Mouse (Mus musculus): ENCODE results near the gene Trim60. TPM values are rescaled to one million over a fixed set of nuclear protein-coding genes. Genes with fewer than 3 reads are reported as not detected.

Gene Trim60
- polyA plus RNA-seq, 1 experiment = not detected

- TF ChIP-seq POLR2A (IDR thresholded peaks at IDR 0.05; ENCODE audit: extremely low read depth, insufficient read depth, low read length) (no peak), CTCF (IDR thresholded peaks at IDR 0.05; ENCODE audit: extremely low read depth, insufficient read depth, low read length) (no peak)
- Histone ChIP-seq H3K4me3 (ENCODE audit: insufficient read depth, low read length) (no peak overlapping the region), H3K27ac (ENCODE audit: insufficient read depth, low read length) (no peak overlapping the region), H3K4me1 (ENCODE audit: control insufficient read depth, insufficient read depth, low read length) (no peaks in the 10 kb centered on the region)
These were observed 19.5 kb downstream of the Trim60 start for GRCm38 (mm10) chr8:64998806-64999365.

- no peak for TF ChIP-seq CTCF (IDR thresholded peaks at IDR 0.05; ENCODE audit: extremely low read depth, insufficient read depth, low read length)
- TF ChIP-seq POLR2A (IDR thresholded peaks at IDR 0.05; ENCODE audit: extremely low read depth, insufficient read depth, low read length) = no peak
- no peak within 1 kb of the TSS for H3K27ac ChIP-seq (ENCODE audit: insufficient read depth, low read length)
- H3K4me3 ChIP-seq (ENCODE audit: insufficient read depth, low read length) = no peak within 1 kb of the TSS
- no peaks in the 10 kb centered on the region for H3K4me1 ChIP-seq (ENCODE audit: control insufficient read depth, insufficient read depth, low read length)
These were observed 30.7 kb downstream of the Trim60 start, which contains the start of gene Trim75 for GRCm38 (mm10) chr8:64987731-64988130. Gene Trim75 (minus strand): TSS chr8:64987831.

DNA sequence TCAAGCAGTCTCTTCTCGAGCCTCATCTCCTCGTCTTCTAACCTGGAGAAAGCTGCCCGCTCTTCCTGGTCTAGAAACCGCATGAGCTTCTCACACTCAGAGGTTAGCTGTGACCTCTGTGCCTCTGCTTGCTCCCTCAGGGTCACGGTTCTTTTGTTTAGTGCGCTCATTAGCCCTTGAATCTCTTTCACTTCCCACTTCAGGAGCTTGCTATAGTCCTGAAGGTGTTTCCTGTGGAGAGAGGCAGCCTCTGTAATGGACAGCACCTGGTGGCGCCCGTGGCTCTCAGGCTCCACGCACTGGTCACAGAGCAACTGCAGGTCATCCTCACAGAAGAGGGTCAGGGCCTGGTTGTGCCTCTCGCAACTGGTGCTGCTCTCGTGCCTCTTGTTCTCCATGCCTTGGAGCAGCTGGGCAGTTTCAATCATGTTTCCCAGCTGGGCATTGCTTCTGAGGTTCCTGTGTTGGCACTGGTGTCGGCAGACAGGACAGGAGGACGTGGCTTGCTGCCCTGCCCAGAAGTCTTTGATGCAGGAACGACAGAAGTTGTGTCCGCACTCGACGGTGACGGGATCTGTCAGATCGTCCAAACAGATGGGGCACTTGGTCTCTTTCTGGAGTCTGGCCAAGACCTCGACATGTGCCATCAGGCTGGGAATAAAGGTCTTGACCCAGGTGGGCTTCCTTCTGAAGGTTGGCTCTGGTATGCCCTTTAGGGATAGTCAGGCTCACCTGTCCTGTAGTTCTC lies 35.1 kb downstream of the Trim60 start:
- Histone ChIP-seq H3K4me3 (ENCODE audit: insufficient read depth, low read length) (no peak overlapping the region), H3K27ac (ENCODE audit: insufficient read depth, low read length) (no peak overlapping the region), H3K4me1 (ENCODE audit: control insufficient read depth, insufficient read depth, low read length) (no peaks in the 10 kb centered on the region)
- TF ChIP-seq CTCF (IDR thresholded peaks at IDR 0.05; ENCODE audit: extremely low read depth, insufficient read depth, low read length) (no peak), POLR2A (IDR thresholded peaks at IDR 0.05; ENCODE audit: extremely low read depth, insufficient read depth, low read length) (no peak)

DNA sequence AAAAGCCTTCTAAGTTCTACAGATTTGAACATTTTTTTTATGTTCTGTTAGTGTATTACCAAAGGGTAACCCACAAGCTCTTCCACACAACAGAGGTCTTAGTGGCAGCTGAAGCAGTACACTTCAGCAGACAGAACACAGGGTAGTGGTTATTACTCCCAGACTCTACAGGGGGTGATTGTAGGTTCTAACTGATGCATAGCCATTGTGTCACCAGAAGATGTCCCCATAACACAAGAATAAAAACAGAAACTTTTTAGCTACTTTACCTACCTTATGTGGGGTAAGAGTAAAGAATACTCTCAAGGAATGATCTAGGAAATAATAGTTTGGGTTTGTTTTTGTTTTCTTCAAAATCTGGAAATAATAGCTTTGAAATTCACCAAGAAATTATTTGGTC lies 55.5 kb downstream of the Trim60 start:
- Histone ChIP-seq H3K4me3 (ENCODE audit: insufficient read depth, low read length) (no peak overlapping the region), H3K4me1 (ENCODE audit: control insufficient read depth, insufficient read depth, low read length) (no peaks in the 10 kb centered on the region), H3K27ac (ENCODE audit: insufficient read depth, low read length) (no peak overlapping the region)
- TF ChIP-seq POLR2A (IDR thresholded peaks at IDR 0.05; ENCODE audit: extremely low read depth, insufficient read depth, low read length) (no peak), CTCF (IDR thresholded peaks at IDR 0.05; ENCODE audit: extremely low read depth, insufficient read depth, low read length) (no peak)

DNA sequence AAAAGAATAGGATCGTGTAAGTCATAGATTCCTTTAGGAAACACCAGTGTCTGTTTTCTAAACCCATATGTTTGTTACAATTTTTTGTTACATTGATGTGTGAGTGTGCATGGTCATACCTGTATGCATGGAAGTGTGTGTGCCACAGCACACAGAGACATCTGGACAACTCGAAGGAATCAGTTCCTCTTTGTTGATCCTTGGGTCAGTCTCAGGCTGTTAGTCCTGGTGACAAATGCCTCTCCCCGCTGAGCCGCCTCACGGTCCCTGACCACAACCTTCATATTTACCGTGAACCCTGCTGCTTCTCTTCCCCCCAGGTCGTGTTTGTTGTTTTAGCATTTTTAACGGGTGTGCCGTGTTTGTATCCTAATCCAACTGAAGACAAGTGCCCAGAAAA lies 59.4 kb downstream of the Trim60 start:
- no peak overlapping the region for H3K4me3 ChIP-seq (ENCODE audit: insufficient read depth, low read length)
- TF ChIP-seq CTCF (IDR thresholded peaks at IDR 0.05; ENCODE audit: extremely low read depth, insufficient read depth, low read length) (no peak), POLR2A (IDR thresholded peaks at IDR 0.05; ENCODE audit: extremely low read depth, insufficient read depth, low read length) (no peak)
- H3K4me1 ChIP-seq (ENCODE audit: control insufficient read depth, insufficient read depth, low read length) = no peaks in the 10 kb centered on the region
- H3K27ac ChIP-seq (ENCODE audit: insufficient read depth, low read length) = no peak overlapping the region

GRCm38 (mm10) chr8:64952101-64952500 lies 66.3 kb downstream of the Trim60 start:
- Histone ChIP-seq H3K27ac (ENCODE audit: insufficient read depth, low read length) (no peak overlapping the region), H3K4me1 (ENCODE audit: control insufficient read depth, insufficient read depth, low read length) (no peaks in the 10 kb centered on the region), H3K4me3 (ENCODE audit: insufficient read depth, low read length) (no peak overlapping the region)
- TF ChIP-seq POLR2A (IDR thresholded peaks at IDR 0.05; ENCODE audit: extremely low read depth, insufficient read depth, low read length) (no peak), CTCF (IDR thresholded peaks at IDR 0.05; ENCODE audit: extremely low read depth, insufficient read depth, low read length) (no peak)

Other genes with a start within 250 kb of the Trim60 start
- 133 and 138 TPM in 2 replicates for gene Klhl2, start 168.6 kb downstream of the Trim60 start, polyA plus RNA-seq (2012; rRNA removed)
- 31.7 and 36.8 TPM in 2 replicates for gene Tmem192, start 71.4 kb downstream of the Trim60 start, polyA plus RNA-seq (2012; rRNA removed)
- not detected in 2 replicates for gene Trim75, start 30.8 kb downstream of the Trim60 start, polyA plus RNA-seq (2012; rRNA removed)
- gene Trim61, start 61 bp downstream of the Trim60 start, polyA plus RNA-seq (2012; rRNA removed) = 0.13 TPM in 1 of 2 replicates, not detected in the other
- not detected in 2 replicates for gene Apela, start 18.8 kb upstream of the Trim60 start, polyA plus RNA-seq (2012; rRNA removed)
- not detected in 2 replicates for gene Gm10663, start 56.4 kb upstream of the Trim60 start, polyA plus RNA-seq (2012; rRNA removed)
- gene BC030870, start 111.0 kb upstream of the Trim60 start, polyA plus RNA-seq (2012; rRNA removed) = not detected in 2 replicates

All from cortical plate, adult 2 months (tissue).